Mouse (Mus musculus) MEL (cell line): ENCODE measurements around the gene Ubash3b. TPM values are rescaled to one million over a fixed set of nuclear protein-coding genes. Genes with fewer than 3 reads are reported as not detected.
A peak's percentile ranks its signal among the peaks of the same experiment; 100 is the strongest.

ENCODE experiments used
- DNase-seq: peaks from one replicate; pipeline ENCODE4 v3.0.0; 2011; ENCODE audit warnings: low read depth, low spot score
- H3K27ac ChIP-seq: 2 replicates; pipeline ENCODE4 v1.5.1; 2012; ENCODE audit warnings: low read depth, mild to moderate bottlenecking, control low read depth, low read length, moderate library complexity; ENCODE audit not compliant: control insufficient read depth
- H3K27me3 ChIP-seq, 2 experiments: fragments of 150-350 bp in 1 of 2; sonication (generic) in 1 of 2; 2 replicates each; pipeline ENCODE4 v1.6.1; 2012; ENCODE audit warnings: low read length in 2 of 2, mild to moderate bottlenecking in 2 of 2, improper control_type of control experiment in 1 of 2, moderate library complexity in 1 of 2; ENCODE audit not compliant: insufficient read depth in 2 of 2, control insufficient read depth in 1 of 2
- H3K36me3 ChIP-seq, 2 experiments: 2 replicates each; pipeline ENCODE4 v1.6.1; 2012 to 2014; ENCODE audit warnings: low read length in 2 of 2, improper control_type of control experiment in 1 of 2, inconsistent platforms in 1 of 2, mild to moderate bottlenecking in 1 of 2; ENCODE audit not compliant: insufficient read depth in 2 of 2, control insufficient read depth in 1 of 2
- H3K4me1 ChIP-seq, 2 experiments: fragments of 150-350 bp in 1 of 2; sonication (generic) in 1 of 2; 2 replicates each; pipeline ENCODE4 v1.6.1; 2012; ENCODE audit warnings: low read length in 2 of 2, improper control_type of control experiment in 1 of 2, mild to moderate bottlenecking in 1 of 2; ENCODE audit not compliant: insufficient read depth in 2 of 2, control insufficient read depth in 1 of 2
- H3K4me3 ChIP-seq, 2 experiments: fragments of 150-350 bp in 1 of 2; sonication (generic) in 1 of 2; 2 replicates each; pipeline ENCODE4 v1.5.1; 2012; ENCODE audit warnings: low read depth in 2 of 2, low read length in 2 of 2, mild to moderate bottlenecking in 2 of 2, moderate library complexity in 2 of 2, control low read depth in 1 of 2, improper control_type of control experiment in 1 of 2; ENCODE audit not compliant: control insufficient read depth in 1 of 2, insufficient read depth in 1 of 2
- H3K79me2 ChIP-seq: 2 replicates; pipeline ENCODE4 v1.6.1; 2012; ENCODE audit warnings: mild to moderate bottlenecking, low read length, moderate library complexity; ENCODE audit not compliant: control insufficient read depth, poor library complexity, insufficient read depth
- H3K9ac ChIP-seq: 2 replicates; pipeline ENCODE4 v1.6.1; 2012; ENCODE audit warnings: low read depth, mild to moderate bottlenecking, control low read depth, low read length, moderate library complexity; ENCODE audit not compliant: control insufficient read depth, poor library complexity, severe bottlenecking
- H3K9me3 ChIP-seq: fragments of 150-350 bp; sonication (generic); replicated peaks from 2 replicates; pipeline ENCODE4 v1.6.1; 2012; ENCODE audit warnings: mild to moderate bottlenecking, low read length, improper control_type of control experiment, moderate library complexity; ENCODE audit not compliant: insufficient read depth
- CHD1 ChIP-seq: IDR thresholded peaks from 2 replicates; pipeline ENCODE4 v1.6.1; 2012; ENCODE audit warnings: low read depth, mild to moderate bottlenecking, inconsistent platforms, low read length, improper control_type of control experiment
- CTCF ChIP-seq, 3 experiments: IDR thresholded peaks in 2 of 3; conservative IDR thresholded peaks in 1 of 3; 2 replicates each; pipeline ENCODE4 v1.5.1; 2011 to 2012; ENCODE audit warnings: low read length in 3 of 3, low read depth in 2 of 3, mild to moderate bottlenecking in 2 of 3, improper control_type of control experiment in 1 of 3, inconsistent platforms in 1 of 3, mixed read lengths in 1 of 3, moderate library complexity in 1 of 3; ENCODE audit not compliant: control insufficient read depth in 1 of 3, insufficient read depth in 1 of 3, poor library complexity in 1 of 3, severe bottlenecking in 1 of 3
- ELF1 ChIP-seq: IDR thresholded peaks from 2 replicates; pipeline ENCODE4 v1.6.1; 2014; ENCODE audit warnings: low read depth, mild to moderate bottlenecking, inconsistent platforms, low read length, improper control_type of control experiment, moderate library complexity
- EP300 ChIP-seq, 2 experiments: IDR thresholded peaks; 2 replicates each; pipeline ENCODE4 v1.6.1; 2011; ENCODE audit warnings: improper control_type of control experiment in 2 of 2, low read length in 2 of 2, low read depth in 1 of 2, mild to moderate bottlenecking in 1 of 2
- ETS1 ChIP-seq: IDR thresholded peaks from 2 replicates; pipeline ENCODE4 v1.6.1; 2012; ENCODE audit warnings: low read depth, mild to moderate bottlenecking, inconsistent platforms, low read length, improper control_type of control experiment, moderate library complexity
- GABPA ChIP-seq: IDR thresholded peaks from 2 replicates; pipeline ENCODE4 v1.6.1; 2012; ENCODE audit warnings: low read depth, mild to moderate bottlenecking, inconsistent platforms, low read length, improper control_type of control experiment, moderate library complexity
- GATA1 ChIP-seq: IDR thresholded peaks from 2 replicates; pipeline ENCODE4 v1.6.1; 2011; ENCODE audit warnings: low read depth, low read length, improper control_type of control experiment
- HCFC1 ChIP-seq: IDR thresholded peaks from 2 replicates; pipeline ENCODE4 v1.6.1; 2012; ENCODE audit warnings: low read depth, mild to moderate bottlenecking, inconsistent platforms, low read length, improper control_type of control experiment, moderate library complexity
- KAT2A ChIP-seq: conservative IDR thresholded peaks from 2 replicates; pipeline ENCODE4 v1.6.1; 2012; ENCODE audit warnings: low read depth, low read length, improper control_type of control experiment, inconsistent platforms
- MAFK ChIP-seq: IDR thresholded peaks from 2 replicates; pipeline ENCODE4 v1.6.1; 2011; ENCODE audit warnings: low read depth, mild to moderate bottlenecking, low read length, improper control_type of control experiment, borderline replicate concordance
- MXI1 ChIP-seq: IDR thresholded peaks from 2 replicates; pipeline ENCODE4 v1.6.1; 2011; ENCODE audit warnings: mild to moderate bottlenecking, low read depth, low read length, improper control_type of control experiment
- MYB ChIP-seq: IDR thresholded peaks from 2 replicates; pipeline ENCODE4 v1.6.1; 2011; ENCODE audit warnings: mild to moderate bottlenecking, low read depth, low read length, improper control_type of control experiment
- MYC ChIP-seq: IDR thresholded peaks from 2 replicates; pipeline ENCODE4 v1.6.1; 2011; ENCODE audit warnings: low read depth, mild to moderate bottlenecking, low read length, improper control_type of control experiment, moderate library complexity
- POLR2A ChIP-seq, 2 experiments: IDR thresholded peaks; 2 replicates each; pipeline ENCODE4 v1.6.1; 2011 to 2012; ENCODE audit warnings: low read length in 2 of 2, mild to moderate bottlenecking in 2 of 2, control low read depth in 1 of 2, improper control_type of control experiment in 1 of 2, low read depth in 1 of 2, moderate library complexity in 1 of 2; ENCODE audit not compliant: control insufficient read depth in 1 of 2, insufficient read depth in 1 of 2, poor library complexity in 1 of 2
- POLR2AphosphoS2 ChIP-seq: IDR thresholded peaks from 2 replicates; pipeline ENCODE4 v1.6.1; 2011; ENCODE audit warnings: low read length, improper control_type of control experiment
- RAD21 ChIP-seq: IDR thresholded peaks from 2 replicates; pipeline ENCODE4 v1.6.1; 2011; ENCODE audit warnings: mild to moderate bottlenecking, low read depth, low read length, improper control_type of control experiment
- RCOR1 ChIP-seq: IDR thresholded peaks from 2 replicates; pipeline ENCODE4 v1.6.1; 2012; ENCODE audit warnings: low read depth, mild to moderate bottlenecking, inconsistent platforms, low read length, improper control_type of control experiment
- SIN3A ChIP-seq: IDR thresholded peaks from 2 replicates; pipeline ENCODE4 v1.6.1; 2012; ENCODE audit warnings: low read length, improper control_type of control experiment, inconsistent platforms
- TAL1 ChIP-seq: IDR thresholded peaks from 2 replicates; pipeline ENCODE4 v1.6.1; 2012; ENCODE audit warnings: mild to moderate bottlenecking, inconsistent platforms, low read length, moderate library complexity, mixed read lengths
- UBTF ChIP-seq: IDR thresholded peaks from 2 replicates; pipeline ENCODE4 v1.6.1; 2012; ENCODE audit warnings: low read depth, mild to moderate bottlenecking, inconsistent platforms, low read length, improper control_type of control experiment, moderate library complexity, borderline replicate concordance; ENCODE audit not compliant: insufficient read depth
- ZC3H11A ChIP-seq: IDR thresholded peaks from 2 replicates; pipeline ENCODE4 v1.6.1; 2012; ENCODE audit warnings: low read depth, mild to moderate bottlenecking, inconsistent platforms, low read length, improper control_type of control experiment
- ZMIZ1 ChIP-seq: IDR thresholded peaks from 2 replicates; pipeline ENCODE4 v1.6.1; 2012; ENCODE audit warnings: low read depth, mild to moderate bottlenecking, inconsistent platforms, low read length, improper control_type of control experiment, moderate library complexity
- ZNF384 ChIP-seq: IDR thresholded peaks from 2 replicates; pipeline ENCODE4 v1.6.1; 2012; ENCODE audit warnings: low read depth, mild to moderate bottlenecking, inconsistent platforms, low read length, improper control_type of control experiment
- polyA plus RNA-seq, 2 experiments: library from polyadenylated mRNA; stranded (reverse) in 1 of 2; unstranded in 1 of 2; fragments of >175 nt in 1 of 2; fragments of >200 nt in 1 of 2; gene quantifications; 2 replicates each; pipeline versions ENCODE4 v1.2.1 to v1.2.4; 2012; ENCODE audit warnings: low replicate concordance in 2 of 2, low read depth in 1 of 2; ENCODE audit not compliant: insufficient read length in 2 of 2, insufficient read depth in 1 of 2, missing spikeins in 1 of 2
- total RNA-seq: library from RNA; depleted of rRNA; stranded (reverse); fragments of 300-350 nt; gene quantifications from 2 replicates; pipeline ENCODE4 v1.2.3, GENCODE M21; 2012

The Ubash3b gene
- total and polyA plus RNA-seq, 3 experiments, result 5.4 to 11.3 TPM; not detected in 1

GRCm38 (mm10) chr9:41072786-41073185, 88.7 kb downstream of the Ubash3b start (continued):
- TF ChIP-seq CHD1 (no peak; the same call in 1 of the 2 replicates), HCFC1 (peak; percentile 17; the same call in 1 of the 2 replicates), GABPA (no peak), MXI1 (no peak), MAFK (no peak), MYB (no peak), RCOR1 (peak; percentile 36; the same call in 1 of the 2 replicates), KAT2A (no peak), ZC3H11A (no peak)

DNA sequence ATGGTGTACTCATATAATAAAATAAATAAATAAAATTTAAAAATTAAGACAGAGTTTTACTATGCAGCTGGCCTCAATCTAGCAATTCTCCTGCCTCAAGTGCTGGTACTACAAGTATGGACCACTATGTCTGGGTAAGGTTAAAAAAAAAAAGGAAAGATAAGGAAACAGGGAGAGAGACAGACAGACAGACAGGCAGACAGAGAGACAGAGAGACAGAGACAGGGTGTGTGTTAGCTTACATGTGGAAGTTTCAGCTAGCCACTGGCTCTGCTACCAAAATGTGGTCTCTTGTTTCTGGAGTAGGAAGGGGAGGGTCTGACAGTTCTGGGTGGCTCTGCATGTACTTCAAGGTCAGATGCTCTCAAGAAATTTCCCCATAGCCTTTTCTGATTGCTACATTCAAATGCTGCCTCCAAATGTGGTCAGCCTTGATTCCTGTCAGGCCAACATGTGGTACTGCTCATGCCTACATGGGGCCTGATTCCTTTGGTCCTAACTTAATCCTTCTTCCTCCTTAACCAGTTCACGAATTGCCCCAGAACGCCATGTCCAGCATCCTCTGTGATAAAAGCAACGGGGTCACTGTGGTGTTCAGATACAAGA, 89.5 kb downstream of the Ubash3b start:
- peak overlapping the region; percentile 20 to 34; a peak in 3 of 4 replicates for H3K4me3 ChIP-seq
- peaks cover 0 to 56% of the 10 kb centered on the region in 2 experiments; a peak in 2 of 4 replicates for H3K36me3 ChIP-seq
- H3K27ac ChIP-seq, result peak overlapping the region; percentile 100
- H3K9ac ChIP-seq, result peak overlapping the region; percentile 68
- no peaks in the 10 kb centered on the region for H3K9me3 ChIP-seq
- peaks cover 27 to 46% of the 10 kb centered on the region in 2 experiments for H3K4me1 ChIP-seq
- no peaks in the 10 kb centered on the region for H3K27me3 ChIP-seq
- peaks cover under 1% of the 10 kb centered on the region; the same call in 1 of the 2 replicates for H3K79me2 ChIP-seq
- TF ChIP-seq MYC (peak; percentile 63; the same call in 1 of the 2 replicates), GATA1 (peak; percentile 48), CTCF (IDR thresholded peaks at IDR 0.05 in 2 of 3, conservative IDR thresholded peaks at IDR 0.05 in 1 of 3; ENCODE audit: control insufficient read depth in 1 of 3, insufficient read depth in 1 of 3, low read depth in 2 of 3, low read length in 3 of 3, poor library complexity in 1 of 3, severe bottlenecking in 1 of 3) (no peak), ZMIZ1 (no peak), KAT2A (no peak), UBTF (no peak), MXI1 (0 out of 2 replicates have a peak, but pooled peaks have one; percentile 46), EP300 (IDR thresholded peaks at IDR 0.05; ENCODE audit: low read depth in 1 of 2, low read length in 2 of 2) (0 out of 4 replicates have a peak, but pooled peaks have one; percentile 7 to 39), RAD21 (no peak), TAL1 (peak; percentile 52), SIN3A (no peak), ETS1 (no peak), POLR2A (IDR thresholded peaks at IDR 0.05; ENCODE audit: control insufficient read depth in 1 of 2, insufficient read depth in 1 of 2, low read depth in 1 of 2, low read length in 2 of 2, poor library complexity in 1 of 2) (peak in 1 of 2 experiments; percentile 43; a peak in 1 of 4 replicates), ELF1 (no peak), POLR2AphosphoS2 (no peak), ZNF384 (peak; percentile 84)
- DNase-seq, result peak; percentile 77
